Mouse (Mus musculus): ENCODE data around the gene Ap1g2.

GRCm38 (mm10) chr14:55152951-55153481, 46.6 kb upstream of the Ap1g2 start:
- TF ChIP-seq POLR2A (IDR thresholded peaks at IDR 0.05; ENCODE audit: low read depth, low read length) (no peak), CTCF (conservative IDR thresholded peaks at IDR 0.05; ENCODE audit: insufficient read depth, insufficient read length, low read depth, low read length) (no peak)
